Mouse (Mus musculus): ENCODE data around the gene Lrrfip1.

Gene Lrrfip1

GRCm38 (mm10) chr1:91086325-91086724 is 87.8 kb downstream of the Lrrfip1 start:
- no peak for DNase-seq (ENCODE audit: low spot score in 2 of 2)

GRCm38 (mm10) chr1:91086748-91087147 is 88.2 kb downstream of the Lrrfip1 start:
- no peak for DNase-seq (ENCODE audit: low spot score in 2 of 2)

GRCm38 (mm10) chr1:91088027-91088426 is 89.5 kb downstream of the Lrrfip1 start:
- DNase-seq (ENCODE audit: low spot score in 2 of 2), result no peak

- no peak for DNase-seq (ENCODE audit: low spot score in 2 of 2)
These were observed 90.4 kb downstream of the Lrrfip1 start for GRCm38 (mm10) chr1:91088941-91089340.

- no peak for DNase-seq (ENCODE audit: low spot score in 2 of 2)
These were observed 91.9 kb downstream of the Lrrfip1 start for GRCm38 (mm10) chr1:91090456-91090855.

GRCm38 (mm10) chr1:91092451-91092850 is 93.9 kb downstream of the Lrrfip1 start:
- DNase-seq (ENCODE audit: low spot score in 2 of 2), result no peak

- no peak for DNase-seq (ENCODE audit: low spot score in 2 of 2)
These were observed 94.8 kb downstream of the Lrrfip1 start for GRCm38 (mm10) chr1:91093296-91093695.

GRCm38 (mm10) chr1:91094001-91094400 is 95.5 kb downstream of the Lrrfip1 start:
- no peak for DNase-seq (ENCODE audit: low spot score in 2 of 2)

- no peak for DNase-seq (ENCODE audit: low spot score in 2 of 2)
These were observed 96.7 kb downstream of the Lrrfip1 start for GRCm38 (mm10) chr1:91095258-91095657.

GRCm38 (mm10) chr1:91095853-91096252 is 97.3 kb downstream of the Lrrfip1 start:
- no peak for DNase-seq (ENCODE audit: low spot score in 2 of 2)

- DNase-seq (ENCODE audit: low spot score in 2 of 2), result no peak
These were observed 98.0 kb downstream of the Lrrfip1 start for GRCm38 (mm10) chr1:91096490-91096889.

GRCm38 (mm10) chr1:91097283-91097834 is 98.8 kb downstream of the Lrrfip1 start:
- DNase-seq (ENCODE audit: low spot score in 2 of 2), result no peak

GRCm38 (mm10) chr1:91098887-91099286 is 100.3 kb downstream of the Lrrfip1 start:
- peak; percentile 72 to 89 for DNase-seq (ENCODE audit: low spot score in 2 of 2)

- DNase-seq (ENCODE audit: low spot score in 2 of 2), result no peak
These were observed 103.3 kb downstream of the Lrrfip1 start for GRCm38 (mm10) chr1:91101709-91102440.

- no peak for DNase-seq (ENCODE audit: low spot score in 2 of 2)
These were observed 104.9 kb downstream of the Lrrfip1 start for GRCm38 (mm10) chr1:91103366-91103983.

GRCm38 (mm10) chr1:91107548-91107947 is 109.0 kb downstream of the Lrrfip1 start:
- DNase-seq (ENCODE audit: low spot score in 2 of 2), result no peak

- DNase-seq (ENCODE audit: low spot score in 2 of 2), result no peak
These were observed 110.8 kb downstream of the Lrrfip1 start for GRCm38 (mm10) chr1:91109302-91109701.

- DNase-seq (ENCODE audit: low spot score in 2 of 2), result peak in 1 of 2 experiments; percentile 33
These were observed 113.6 kb downstream of the Lrrfip1 start for GRCm38 (mm10) chr1:91112171-91112570.

- peak in 1 of 2 experiments; percentile 51 for DNase-seq (ENCODE audit: low spot score in 2 of 2)
These were observed 114.1 kb downstream of the Lrrfip1 start for GRCm38 (mm10) chr1:91112606-91113005.

- no peak for DNase-seq (ENCODE audit: low spot score in 2 of 2)
These were observed 123.6 kb downstream of the Lrrfip1 start for GRCm38 (mm10) chr1:91122121-91122520.

- DNase-seq (ENCODE audit: low spot score in 2 of 2), result no peak
These were observed 124.5 kb downstream of the Lrrfip1 start for GRCm38 (mm10) chr1:91123004-91123403.

- DNase-seq (ENCODE audit: low spot score in 2 of 2), result no peak
These were observed 124.9 kb downstream of the Lrrfip1 start for GRCm38 (mm10) chr1:91123466-91123865.

- no peak for DNase-seq (ENCODE audit: low spot score in 2 of 2)
These were observed 130.3 kb downstream of the Lrrfip1 start for GRCm38 (mm10) chr1:91128849-91129248.

Measured in spleen, postnatal 4 days (tissue).